Mouse (Mus musculus): ENCODE measurements around the gene St6galnac3.

- TF ChIP-seq CTCF (IDR thresholded peaks at IDR 0.05; ENCODE audit: borderline replicate concordance, insufficient read depth, low read length) (no peak), POLR2A (IDR thresholded peaks at IDR 0.05; ENCODE audit: low read depth, low read length) (no peak)
These were observed 98.7 kb downstream of the St6galnac3 start for GRCm38 (mm10) chr3:153626237-153626636.

All from embryonic fibroblast, embryonic 13.5 days (primary cell).